Mouse (Mus musculus) cerebellum, adult 2 months (tissue): ENCODE measurements around the gene Gm28051. TPM values are rescaled to one million over a fixed set of nuclear protein-coding genes. Genes with fewer than 3 reads are reported as not detected.

ENCODE experiments used
- DNase-seq, 2 experiments: peaks; one replicate each; pipeline ENCODE4 v3.0.0; 2021
- H3K27ac ChIP-seq: fragments of 200-500 bp; 2 replicates; pipeline ENCODE4 v1.5.1; 2012; ENCODE audit warnings: low read length, control low read depth, inconsistent platforms; ENCODE audit not compliant: insufficient read depth
- H3K27me3 ChIP-seq: fragments of 200-500 bp; 2 replicates; pipeline ENCODE4 v1.6.1; 2012; ENCODE audit warnings: inconsistent platforms, mild to moderate bottlenecking, low read length, moderate library complexity; ENCODE audit not compliant: control insufficient read depth, insufficient read depth
- H3K4me1 ChIP-seq: fragments of 200-500 bp; 2 replicates; pipeline ENCODE4 v1.6.1; 2011; ENCODE audit warnings: low read length; ENCODE audit not compliant: control insufficient read depth, insufficient read depth
- H3K4me3 ChIP-seq: fragments of 200-500 bp; replicated peaks from 2 replicates; pipeline ENCODE3; 2011; ENCODE audit warnings: mild to moderate bottlenecking, low read depth, low read length, control low read depth; ENCODE audit not compliant: insufficient read depth
- CTCF ChIP-seq: fragments of 200-500 bp; IDR thresholded peaks from 2 replicates; pipeline ENCODE4 v1.5.1; 2011; ENCODE audit warnings: low read depth, mild to moderate bottlenecking, control low read depth, low read length, moderate library complexity, borderline replicate concordance; ENCODE audit not compliant: insufficient read depth
- POLR2A ChIP-seq: fragments of 200-500 bp; IDR thresholded peaks from 2 replicates; pipeline ENCODE4 v1.6.1; 2011; ENCODE audit warnings: low read length, control low read depth, borderline replicate concordance; ENCODE audit not compliant: insufficient read depth
- WGBS: fragments of 180-500 bp; shearing (Covaris S2); methylation state at CpG from one replicate; pipeline ENCODE4 v1.1.7; 2018; 5-methylcytosine and 5-hydroxymethylcytosine counted together
- polyA plus RNA-seq: library from polyadenylated mRNA; depleted of rRNA; stranded (reverse); fragments of >200 nt; gene quantifications from 2 replicates; pipeline ENCODE4 v1.2.3, GENCODE M21; 2012

Gm28051 gene
- polyA plus RNA-seq, 1 experiment: not detected

DNA sequence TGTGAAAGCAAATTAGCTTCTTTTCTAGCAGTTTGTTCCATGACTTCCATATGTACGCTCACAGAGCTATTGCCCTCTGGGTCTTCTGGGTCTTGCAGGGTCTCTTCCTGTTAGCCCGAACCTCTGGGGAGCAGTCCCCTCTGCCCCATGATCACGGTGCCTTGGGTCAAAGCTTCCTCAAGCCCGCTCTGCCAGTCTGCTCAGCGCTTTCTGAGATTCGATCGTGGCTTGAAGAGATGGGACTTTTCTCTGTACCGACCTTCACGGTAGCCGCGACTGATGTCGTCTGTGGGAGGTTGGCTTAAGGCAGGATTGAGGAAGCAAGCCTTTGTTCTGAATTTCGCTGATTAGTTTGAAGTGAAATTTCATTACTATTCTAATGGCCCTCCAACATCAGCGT, 18.5 kb upstream of the Gm28051 start:
- 86% methylated on average over 14 of the region's 14 CpGs for WGBS
- Histone ChIP-seq H3K27me3 (no peaks in the 10 kb centered on the region), H3K27ac (no peak overlapping the region), H3K4me3 (no peak overlapping the region), H3K4me1 (peaks cover 6% of the 10 kb centered on the region)
- DNase-seq: no peak
- TF ChIP-seq CTCF (no peak), POLR2A (no peak)

DNA sequence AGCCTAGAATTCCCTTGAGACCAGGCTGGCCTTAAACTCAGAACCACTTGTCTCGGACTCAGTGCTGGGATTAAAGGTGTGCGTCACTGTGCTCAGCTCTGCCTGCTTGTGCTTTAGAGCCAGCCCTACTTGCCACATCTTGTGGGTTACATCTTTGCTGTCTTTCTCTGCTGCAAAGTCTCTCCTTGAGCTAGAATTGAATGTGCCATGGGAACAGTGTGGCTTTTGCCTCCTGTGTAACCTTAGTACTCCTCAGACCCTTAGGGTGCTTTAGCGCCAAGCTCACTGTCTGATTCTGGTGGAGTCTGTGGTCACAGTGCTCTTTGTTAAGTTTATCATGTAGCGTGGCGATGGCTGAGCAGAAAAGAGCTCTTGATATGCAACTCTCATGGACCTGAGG, 15.1 kb upstream of the Gm28051 start:
- no peak overlapping the region for H3K4me3 ChIP-seq
- TF ChIP-seq CTCF (no peak), POLR2A (no peak)
- H3K27ac ChIP-seq: no peak overlapping the region
- no peaks in the 10 kb centered on the region for H3K27me3 ChIP-seq
- H3K4me1 ChIP-seq: no peaks in the 10 kb centered on the region; the same call in 1 of the 2 replicates
- 90% methylated on average over 5 of the region's 5 CpGs for WGBS
- no peak for DNase-seq

DNA sequence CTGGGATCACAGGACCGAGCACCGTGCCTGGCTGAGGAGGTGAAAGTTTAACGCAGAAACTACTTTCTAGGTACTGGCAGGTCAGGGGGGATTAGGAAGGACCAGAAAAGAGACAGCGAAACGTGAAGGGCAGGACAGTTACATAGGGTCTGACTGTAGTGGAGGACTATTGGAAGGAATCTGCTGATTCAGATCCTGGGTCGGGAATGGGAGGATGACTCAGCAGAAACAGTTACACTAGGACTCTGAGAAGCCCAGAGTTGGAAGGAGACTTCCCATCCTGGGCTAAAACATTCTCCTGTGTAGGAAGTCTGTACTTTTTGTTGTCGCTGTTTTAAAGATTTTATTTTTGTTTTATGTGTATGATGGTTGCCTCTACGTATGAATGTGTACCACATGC, 14.0 kb upstream of the Gm28051 start:
- Histone ChIP-seq H3K27ac (no peak overlapping the region), H3K4me1 (no peaks in the 10 kb centered on the region), H3K27me3 (no peaks in the 10 kb centered on the region), H3K4me3 (no peak overlapping the region)
- no peak for TF ChIP-seq POLR2A
- no peak for TF ChIP-seq CTCF
- no peak for DNase-seq
- 98% methylated on average over 8 of the region's 8 CpGs for WGBS

DNA sequence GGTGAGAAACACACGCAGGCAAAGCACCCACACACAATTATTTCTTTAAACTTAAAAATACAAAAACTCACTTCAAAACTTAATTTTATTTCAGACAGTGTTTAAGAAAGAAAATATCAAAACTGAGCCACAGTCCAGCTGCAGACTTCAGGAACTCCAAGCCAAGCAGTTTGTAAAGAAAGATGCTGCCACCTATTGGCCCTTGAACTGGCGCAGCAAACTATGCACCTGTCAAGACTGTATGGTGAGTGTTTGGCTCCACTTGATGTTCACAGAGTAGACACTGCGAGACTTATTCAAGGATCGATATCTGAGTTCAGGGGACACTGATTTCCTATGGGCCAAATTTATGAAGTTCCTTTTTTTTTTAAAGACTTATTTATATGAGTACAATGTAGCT, 11.4 kb upstream of the Gm28051 start:
- TF ChIP-seq CTCF: no peak
- TF ChIP-seq POLR2A: no peak
- Histone ChIP-seq H3K27ac (no peak overlapping the region), H3K4me3 (no peak overlapping the region), H3K4me1 (no peaks in the 10 kb centered on the region), H3K27me3 (no peaks in the 10 kb centered on the region)
- no peak for DNase-seq
- WGBS: 83% methylated on average over 4 of the region's 4 CpGs

DNA sequence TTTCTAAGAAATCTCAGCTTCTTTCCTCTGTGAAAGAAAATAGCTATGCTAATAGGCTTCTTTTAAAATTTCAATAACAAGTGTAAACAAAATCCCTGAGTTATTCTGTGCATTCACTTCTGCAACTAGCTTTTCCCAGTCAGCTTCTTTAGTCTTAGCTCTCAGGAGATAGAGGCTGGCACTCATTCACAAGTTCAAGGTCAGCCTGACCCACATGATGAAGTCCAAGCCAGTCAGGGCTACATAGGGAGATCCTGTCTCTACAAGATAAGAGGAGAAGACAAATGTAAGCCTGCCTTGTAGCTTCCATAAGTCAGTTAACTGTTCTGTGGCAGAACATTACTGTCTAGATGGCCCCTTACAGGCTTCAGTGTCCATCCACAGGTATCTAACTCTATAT, 6.1 kb upstream of the Gm28051 start:
- no peak for DNase-seq
- H3K27ac ChIP-seq: no peak overlapping the region
- TF ChIP-seq CTCF (no peak), POLR2A (no peak)
- peaks cover 4% of the 10 kb centered on the region for H3K4me1 ChIP-seq
- no peak overlapping the region for H3K4me3 ChIP-seq
- no peaks in the 10 kb centered on the region for H3K27me3 ChIP-seq

DNA sequence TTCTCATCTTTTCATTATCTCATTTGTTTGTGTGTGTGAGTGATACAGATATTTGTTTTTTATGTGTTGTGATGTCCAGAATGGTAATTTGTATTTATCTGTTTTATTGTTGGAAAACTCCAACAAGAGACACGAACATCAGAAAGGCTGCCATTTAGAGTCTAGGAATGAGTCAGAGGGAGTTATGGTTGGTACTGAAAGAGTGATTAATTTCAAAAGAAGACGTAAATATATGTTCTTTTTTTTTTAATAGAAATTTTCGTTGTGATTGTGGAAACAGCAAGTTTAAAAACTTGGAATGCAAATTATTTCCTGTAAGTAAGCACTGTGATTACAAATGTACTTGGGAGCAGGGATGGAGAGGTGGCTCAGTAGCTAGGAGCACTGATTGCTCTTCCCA, 4.1 kb upstream of the Gm28051 start:
- Histone ChIP-seq H3K4me1 (peaks cover 5% of the 10 kb centered on the region), H3K27ac (no peak overlapping the region), H3K27me3 (no peaks in the 10 kb centered on the region), H3K4me3 (no peak overlapping the region)
- no peak for DNase-seq
- TF ChIP-seq POLR2A (no peak), CTCF (no peak)
- WGBS: 91% methylated on average over 3 of the region's 3 CpGs

DNA sequence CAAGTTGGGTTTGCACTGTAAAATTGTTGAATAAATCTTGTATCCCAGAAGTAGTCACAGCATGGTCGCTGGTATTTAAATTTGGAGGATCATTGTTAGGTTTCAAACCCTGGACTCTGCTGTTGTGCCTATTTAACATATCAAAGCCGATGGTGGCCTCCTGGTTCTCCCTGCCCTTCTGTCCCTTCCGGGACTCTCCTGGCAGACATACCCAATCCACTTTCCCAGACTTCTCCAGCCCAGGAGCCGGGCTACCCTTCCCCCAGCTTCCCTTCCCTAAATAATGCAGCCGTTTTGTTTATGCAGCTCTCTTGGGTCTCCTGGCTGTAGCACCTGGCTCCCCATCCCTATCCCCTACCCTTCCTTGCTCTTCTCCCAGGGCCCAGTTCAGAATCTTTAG, 1.4 kb upstream of the Gm28051 start:
- Histone ChIP-seq H3K27me3 (no peaks in the 10 kb centered on the region), H3K4me1 (peaks cover 5% of the 10 kb centered on the region), H3K27ac (no peak overlapping the region), H3K4me3 (peak overlapping the region; percentile 88)
- TF ChIP-seq CTCF: no peak
- TF ChIP-seq POLR2A: no peak
- no peak for DNase-seq
- 2% methylated on average over 5 of the region's 5 CpGs for WGBS

DNA sequence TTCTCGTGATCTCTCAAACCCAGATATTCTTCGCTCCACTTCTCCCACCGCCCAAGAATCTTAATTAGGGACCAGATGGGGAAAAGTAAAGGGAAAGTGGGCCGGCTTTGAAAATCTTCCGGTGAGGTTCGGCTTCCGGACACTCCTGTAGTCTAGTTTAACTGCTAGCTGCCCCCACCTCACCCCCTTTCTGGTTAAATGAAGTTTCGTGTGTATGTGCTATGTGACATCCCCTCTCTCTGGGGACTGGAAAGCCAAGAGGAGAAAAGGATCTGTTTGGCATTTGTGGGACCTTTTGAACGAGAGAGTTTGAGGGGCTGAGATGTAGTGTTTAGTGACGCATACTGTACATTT, 815 bp upstream of the Gm28051 start, which contains the start of gene Gm20604:
TSS of gene Gm20604 (minus strand) at position 270 of the 354 bp plus-strand sequence.
- Histone ChIP-seq H3K4me1 (peaks cover 5% of the 10 kb centered on the region), H3K27ac (0 out of 2 replicates have a peak within 1 kb of the TSS, but pooled peaks have one; percentile 23), H3K4me3 (peak within 1 kb of the TSS; percentile 88), H3K27me3 (no peaks in the 10 kb centered on the region)
- no peak for DNase-seq
- WGBS: under 1% methylated on average over 10 of the region's 10 CpGs
- TF ChIP-seq CTCF (no peak), POLR2A (no peak)
